Comparison of ENCODE assay signal across 18 mouse cellular contexts in genomic region chr4:16231452-16231851, GRCm38 (mm10).
"Had no signal": no experiment of that assay in that cellular context is flagged by ENCODE, and none has a peak within 500 bp of the region (broad histone marks: within the 10 kb centered on the region; RNA-seq: fewer than 3 reads in every experiment).

No protein-coding gene starts in this region.

- H3K9me3 ChIP-seq: midbrain, embryonic 10.5 days; midbrain, embryonic 13.5 days; midbrain, embryonic 15.5 days; neural tube, embryonic 13.5 days; neural tube, embryonic 15.5 days had no signal

- ATAC-seq: midbrain, embryonic 13.5 days; midbrain, embryonic 15.5 days had no signal

- H3K36me3 ChIP-seq: midbrain, embryonic 10.5 days; midbrain, embryonic 13.5 days; midbrain, embryonic 15.5 days; neural tube, embryonic 13.5 days; neural tube, embryonic 15.5 days had no signal

- H3K9ac ChIP-seq: lung, embryonic 14.5 days; midbrain, embryonic 13.5 days; midbrain, embryonic 15.5 days; neural tube, embryonic 13.5 days; neural tube, embryonic 15.5 days had no signal

- H3K27me3 ChIP-seq: midbrain, embryonic 13.5 days; midbrain, embryonic 15.5 days; neural tube, embryonic 13.5 days; neural tube, embryonic 15.5 days had no signal

- H3K27ac ChIP-seq: midbrain, embryonic 10.5 days; midbrain, embryonic 13.5 days; midbrain, embryonic 15.5 days; neural tube, embryonic 13.5 days; neural tube, embryonic 15.5 days had no signal

- H3K4me3 ChIP-seq: midbrain, embryonic 10.5 days; midbrain, embryonic 13.5 days; midbrain, embryonic 15.5 days; myocyte; neural tube, embryonic 13.5 days; neural tube, embryonic 15.5 days had no signal

- DNase-seq: lung, adult 18-20 months; lung, embryonic 14.5 days; lung, postnatal 10 days; lung, postnatal 4 days; retina, postnatal 1 day; right cerebral cortex, adult 18-20 months; right cerebral cortex, postnatal 25 days; right cerebral cortex, postnatal 4 days; spleen, adult 18-20 months; thymus, adult 2 months; thymus, postnatal 25 days; thymus, postnatal 4 days had no signal

- H3K4me1 ChIP-seq: midbrain, embryonic 10.5 days; midbrain, embryonic 13.5 days; midbrain, embryonic 15.5 days; neural tube, embryonic 13.5 days; neural tube, embryonic 15.5 days had no signal

- H3K4me2 ChIP-seq: lung, embryonic 14.5 days; midbrain, embryonic 13.5 days; midbrain, embryonic 15.5 days; neural tube, embryonic 13.5 days; neural tube, embryonic 15.5 days had no signal
